Mouse (Mus musculus) lung, postnatal 0 days (tissue): Measurements from ENCODE around the gene Cers6. TPM values are rescaled to one million over a fixed set of nuclear protein-coding genes. Genes with fewer than 3 reads are reported as not detected.

Experiments
- ATAC-seq: fragments of 200-750 bp; cut with Nextera tagmentation; 2 replicates; pipeline ENCODE4 v1.8.0; 2017; ENCODE audit warnings: moderate library complexity
- DNase-seq: peaks from one replicate; pipeline ENCODE4 v3.0.0-alpha.2; 2016; ENCODE audit warnings: low spot score
- H3K27ac ChIP-seq: fragments of 300-500 bp; sonication (generic); 2 replicates; pipeline ENCODE4 v1.5.1; 2014; ENCODE audit warnings: antibody characterized with exemption, mild to moderate bottlenecking, low read length, mixed read lengths
- H3K27me3 ChIP-seq: fragments of 300-500 bp; sonication (generic); replicated peaks from 2 replicates; pipeline ENCODE4 v1.6.1; 2014; ENCODE audit warnings: low read length, mixed read lengths; ENCODE audit not compliant: insufficient read depth
- H3K36me3 ChIP-seq: fragments of 300-500 bp; sonication (generic); 2 replicates; pipeline ENCODE4 v1.6.1; 2014; ENCODE audit warnings: low read length, mixed read lengths; ENCODE audit not compliant: insufficient read depth
- H3K4me1 ChIP-seq: fragments of 300-500 bp; sonication (generic); 2 replicates; pipeline ENCODE4 v1.6.1; 2014; ENCODE audit warnings: antibody characterized with exemption, low read depth, low read length, mixed read lengths; ENCODE audit not compliant: insufficient read depth
- H3K4me2 ChIP-seq: fragments of 300-500 bp; sonication (generic); replicated peaks from 2 replicates; pipeline ENCODE4 v1.6.1; 2014; ENCODE audit warnings: low read depth, mild to moderate bottlenecking, low read length, moderate library complexity, mixed read lengths
- H3K4me3 ChIP-seq: fragments of 300-500 bp; sonication (generic); 2 replicates; pipeline ENCODE4 v1.5.1; 2014; ENCODE audit warnings: low read depth, low read length
- H3K9ac ChIP-seq: fragments of 300-500 bp; sonication (generic); replicated peaks from 2 replicates; pipeline ENCODE4 v1.6.1; 2014; ENCODE audit warnings: low read depth, mild to moderate bottlenecking
- H3K9me3 ChIP-seq: fragments of 300-500 bp; sonication (generic); 2 replicates; pipeline ENCODE4 v1.6.1; 2016; ENCODE audit warnings: low read length, mixed read lengths
- CTCF ChIP-seq: IDR thresholded peaks from 2 replicates; pipeline ENCODE4 v1.5.1; 2016; ENCODE audit warnings: antibody characterized with exemption, mild to moderate bottlenecking
- EP300 ChIP-seq: IDR thresholded peaks from 2 replicates; pipeline ENCODE4 v1.6.1; 2016; ENCODE audit warnings: antibody characterized with exemption, mild to moderate bottlenecking, control low read depth
- WGBS: fragments of 180-500 bp; shearing (Covaris S2); extraction: QIAGEN DNeasy Blood & Tissue Kit; methylation state at CpG from one replicate; pipeline ENCODE4 v1.1.7; 2014; 5-methylcytosine and 5-hydroxymethylcytosine counted together
- polyA plus RNA-seq: library from polyadenylated mRNA; unstranded; fragments of >200 nt; fragmentation: Nextera tagmentation; extraction: Ambion mirVana; gene quantifications from 2 replicates; pipeline ENCODE4 v1.2.1, GENCODE M21; 2015

The Cers6 gene
- polyA plus RNA-seq, 1 experiment from 2014 or later, result 9.6 TPM

DNA sequence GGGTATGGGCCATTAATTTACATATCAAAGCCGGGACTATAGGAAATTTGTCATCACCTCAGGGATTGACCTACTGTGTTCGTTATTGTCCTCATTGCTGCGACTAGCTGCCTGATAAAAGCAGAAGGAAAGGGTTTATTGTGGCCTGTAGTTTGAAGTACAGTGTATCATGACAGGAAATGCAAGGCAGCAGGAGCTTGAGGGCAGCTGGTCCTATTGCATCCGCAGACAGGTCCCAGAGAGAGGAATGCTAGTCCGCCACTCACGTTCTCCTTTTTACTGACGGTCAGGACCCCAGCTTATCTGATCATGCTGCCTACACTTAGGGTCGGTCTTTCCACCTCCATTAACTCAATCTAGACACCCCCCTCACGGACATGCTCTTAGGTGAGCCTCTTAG lies 273.7 kb downstream of the Cers6 start:
- Histone ChIP-seq H3K36me3 (no peaks in the 10 kb centered on the region), H3K9me3 (no peaks in the 10 kb centered on the region), H3K27me3 (no peaks in the 10 kb centered on the region), H3K9ac (no peak overlapping the region), H3K4me3 (no peak overlapping the region), H3K4me1 (peaks cover 8% of the 10 kb centered on the region; the same call in 1 of the 2 replicates), H3K27ac (peak overlapping the region; percentile 82), H3K4me2 (no peak overlapping the region)
- ATAC-seq (no peak), DNase-seq (no peak)
- no peak for TF ChIP-seq EP300
- TF ChIP-seq CTCF, result no peak
- 59% methylated on average over 9 of the region's 9 CpGs for WGBS

DNA sequence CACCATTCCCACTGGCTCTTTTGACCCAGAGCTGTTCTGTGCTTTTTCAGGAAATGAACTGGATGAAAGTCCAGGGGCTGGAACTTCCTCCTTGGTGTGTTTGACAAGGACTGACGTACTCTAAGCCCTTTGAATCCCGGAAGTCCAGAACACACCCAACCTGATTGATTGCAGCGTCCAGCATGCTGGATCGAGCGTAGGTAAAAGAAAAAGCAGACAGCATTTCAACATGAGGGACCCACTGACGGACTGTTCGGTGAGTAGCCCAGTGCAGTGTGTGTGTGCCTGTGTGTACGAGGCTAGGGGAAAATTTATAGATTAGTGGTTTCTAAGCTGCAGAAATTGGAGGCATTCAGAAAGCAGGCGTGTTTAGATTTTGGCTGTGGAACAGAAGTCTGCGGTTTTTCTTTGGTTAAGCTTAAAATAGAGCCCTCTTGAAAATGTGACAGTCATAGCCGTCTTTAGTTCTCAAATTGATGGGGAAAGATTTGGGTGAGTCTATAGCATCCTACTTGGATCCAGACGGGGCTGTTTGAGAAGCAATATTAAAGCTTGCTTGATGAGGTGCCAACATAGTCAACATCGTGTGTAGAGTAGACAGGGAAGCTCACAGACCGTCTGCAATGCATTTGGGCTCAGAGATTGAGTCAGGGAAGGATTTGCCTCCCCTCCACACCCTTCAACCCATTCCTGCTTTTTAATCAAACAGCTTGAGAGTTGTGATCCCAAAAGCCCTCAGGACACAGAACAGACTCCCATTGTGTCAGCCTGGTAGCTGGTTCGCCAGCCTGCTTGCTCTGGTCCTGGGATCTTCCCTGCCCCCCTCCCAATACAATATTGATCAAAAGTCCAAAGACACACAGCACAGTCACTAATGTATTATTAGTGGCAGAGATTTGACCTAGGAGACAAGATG lies 274.7 kb downstream of the Cers6 start, which contains the start of gene Nostrin:
Gene Nostrin (plus strand): TSS at position 140 of the 916 bp plus-strand sequence.
- H3K27me3 ChIP-seq, result no peaks in the 10 kb centered on the region
- H3K27ac ChIP-seq, result peak within 1 kb of the TSS; percentile 82
- ATAC-seq (peak; percentile 90), DNase-seq (peak; percentile 89)
- TF ChIP-seq EP300, result peak; percentile 96
- TF ChIP-seq CTCF, result no peak
- peak within 1 kb of the TSS; percentile 38 for H3K4me3 ChIP-seq
- 15% methylated on average over 15 of the region's 15 CpGs for WGBS
- peak within 1 kb of the TSS; percentile 48 for H3K4me2 ChIP-seq
- H3K9me3 ChIP-seq, result no peaks in the 10 kb centered on the region
- peaks cover 6% of the 10 kb centered on the region; the same call in 1 of the 2 replicates for H3K4me1 ChIP-seq
- no peaks in the 10 kb centered on the region for H3K36me3 ChIP-seq
- H3K9ac ChIP-seq, result peak within 1 kb of the TSS; percentile 26; the same call in 1 of the 2 replicates

DNA sequence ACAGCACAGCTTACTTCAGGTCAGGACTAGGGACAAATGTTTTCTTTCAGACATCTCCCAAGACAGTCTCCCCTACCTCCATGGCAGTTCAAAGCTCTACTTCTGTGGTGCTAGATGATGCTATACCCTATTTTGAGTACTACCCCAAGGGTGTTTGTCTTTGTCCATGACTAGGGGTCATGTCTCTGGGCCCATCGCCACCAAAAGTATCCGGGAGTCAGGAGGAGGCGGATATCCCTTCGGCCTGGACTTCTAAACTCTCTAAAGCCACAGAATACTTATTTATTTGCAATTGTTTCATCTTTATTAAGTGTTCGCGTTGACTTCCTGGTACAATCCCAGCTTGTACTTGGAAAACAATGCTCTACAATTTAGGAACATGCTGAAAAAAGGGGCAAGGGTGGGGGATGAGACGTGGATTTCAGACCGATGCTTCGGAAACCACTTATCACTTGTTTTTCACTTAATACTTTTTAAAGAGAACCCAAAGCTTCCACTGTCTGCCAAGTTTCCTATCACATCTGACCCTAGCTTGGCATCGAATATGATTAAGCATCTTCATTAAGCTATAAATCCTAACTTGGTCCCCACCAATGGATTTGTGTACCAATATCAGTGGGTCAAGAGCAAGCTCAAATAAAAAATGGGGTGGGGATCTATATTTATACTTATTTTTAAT lies 276.3 kb downstream of the Cers6 start:
- Histone ChIP-seq H3K4me2 (peak overlapping the region; percentile 48), H3K27me3 (no peaks in the 10 kb centered on the region), H3K4me1 (peaks cover 6% of the 10 kb centered on the region; the same call in 1 of the 2 replicates), H3K9me3 (no peaks in the 10 kb centered on the region), H3K4me3 (peak overlapping the region; percentile 38), H3K27ac (peak overlapping the region; percentile 52; the same call in 1 of the 2 replicates), H3K9ac (0 out of 2 replicates have a peak overlapping the region, but pooled peaks have one; percentile 8), H3K36me3 (no peaks in the 10 kb centered on the region)
- TF ChIP-seq CTCF, result no peak
- 0 out of 2 replicates have a peak, but pooled peaks have one; percentile 6 for TF ChIP-seq EP300
- WGBS, result 58% methylated on average over 10 of the region's 10 CpGs
- ATAC-seq (no peak), DNase-seq (peak; percentile 11)

DNA sequence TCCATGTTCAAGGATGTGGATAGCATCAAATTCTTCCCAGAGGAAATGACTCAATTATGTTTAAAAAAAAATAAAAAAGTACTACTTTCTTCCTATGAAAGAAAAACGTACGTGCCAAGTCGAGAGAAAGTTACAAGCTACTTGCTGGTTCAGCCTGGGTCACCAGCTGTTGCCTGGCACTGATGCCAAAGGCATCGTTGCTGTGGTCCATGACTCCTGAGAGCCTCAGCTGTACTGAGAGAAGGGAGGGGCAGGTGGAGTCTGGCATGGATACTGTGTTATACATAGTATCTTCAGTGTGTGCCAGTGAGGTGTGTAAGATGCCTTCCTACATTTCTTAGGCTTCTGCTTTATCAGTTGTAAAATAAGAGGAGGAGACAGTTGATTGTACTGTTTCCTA lies 277.5 kb downstream of the Cers6 start:
- Histone ChIP-seq H3K27ac (no peak overlapping the region), H3K9ac (no peak overlapping the region), H3K27me3 (no peaks in the 10 kb centered on the region), H3K4me1 (peaks cover 6% of the 10 kb centered on the region; the same call in 1 of the 2 replicates), H3K36me3 (no peaks in the 10 kb centered on the region), H3K9me3 (no peaks in the 10 kb centered on the region), H3K4me2 (no peak overlapping the region; the same call in 1 of the 2 replicates), H3K4me3 (no peak overlapping the region)
- peak; percentile 27 for DNase-seq
- TF ChIP-seq EP300 (no peak), CTCF (no peak)
- 36% methylated on average over 4 of the region's 4 CpGs for WGBS
- ATAC-seq, result no peak

DNA sequence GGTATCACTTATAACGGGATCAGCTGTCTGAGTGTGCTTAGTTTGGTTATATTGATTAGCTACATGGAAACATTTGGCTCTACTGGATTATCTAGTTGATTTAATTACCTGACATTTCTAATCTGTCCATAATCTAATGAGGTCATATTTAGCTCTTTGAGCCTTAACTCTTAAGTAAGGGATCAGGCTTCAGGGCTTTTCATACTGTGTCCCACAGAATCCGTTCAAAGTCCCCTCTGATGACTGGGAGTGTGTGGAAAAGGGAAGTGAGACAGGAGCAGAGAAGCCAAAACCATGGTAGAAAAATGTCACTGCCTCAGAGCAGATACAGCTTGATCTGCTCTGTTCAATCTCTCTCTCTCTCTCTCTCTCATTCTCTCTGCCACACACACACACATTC lies 279.0 kb downstream of the Cers6 start:
- TF ChIP-seq CTCF (no peak), EP300 (no peak)

DNA sequence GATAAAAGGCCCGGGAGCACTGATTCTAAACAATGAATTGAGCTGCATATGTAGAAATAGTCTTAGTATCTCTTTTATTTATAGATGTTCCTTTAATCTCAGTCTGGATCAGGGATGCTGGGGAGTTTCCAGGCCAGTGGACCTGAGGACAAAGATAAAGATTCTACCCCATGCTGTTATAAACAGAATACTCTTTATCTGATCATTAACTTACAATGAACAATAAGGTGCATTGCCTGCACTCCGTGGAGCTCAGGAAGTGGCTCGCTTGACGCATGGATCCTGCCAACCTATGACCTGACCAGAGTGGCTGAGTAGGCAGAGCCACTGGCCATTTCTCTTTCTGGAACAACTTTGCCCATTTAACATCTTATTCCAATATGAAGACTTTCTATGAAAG lies 279.6 kb downstream of the Cers6 start:
- no peaks in the 10 kb centered on the region for H3K4me1 ChIP-seq
- ATAC-seq, result peak; percentile 83
- 50% methylated on average over 4 of the region's 4 CpGs for WGBS
- no peak overlapping the region for H3K9ac ChIP-seq
- TF ChIP-seq EP300 (peak; percentile 94), CTCF (no peak)
- H3K4me2 ChIP-seq, result no peak overlapping the region
- no peaks in the 10 kb centered on the region for H3K9me3 ChIP-seq
- no peaks in the 10 kb centered on the region for H3K27me3 ChIP-seq
- peak; percentile 50 for DNase-seq
- peak overlapping the region; percentile 26 for H3K27ac ChIP-seq
- H3K4me3 ChIP-seq, result no peak overlapping the region
- no peaks in the 10 kb centered on the region for H3K36me3 ChIP-seq

More for the DNA sequence above, 279.0 kb downstream of the Cers6 start:
- ATAC-seq, result no peak
- peaks cover 3% of the 10 kb centered on the region; the same call in 1 of the 2 replicates for H3K4me1 ChIP-seq
- WGBS, result 68% methylated on average over 2 of the region's 2 CpGs
- no peak overlapping the region for H3K4me2 ChIP-seq
- H3K27me3 ChIP-seq, result no peaks in the 10 kb centered on the region
- no peak overlapping the region; the same call in 1 of the 2 replicates for H3K27ac ChIP-seq
- H3K9ac ChIP-seq, result no peak overlapping the region
- H3K36me3 ChIP-seq, result no peaks in the 10 kb centered on the region
- no peak overlapping the region for H3K4me3 ChIP-seq
- no peak for DNase-seq
- no peaks in the 10 kb centered on the region for H3K9me3 ChIP-seq
